Mouse (Mus musculus): ENCODE data around the gene Rbp4. TPM values are rescaled to one million over a fixed set of nuclear protein-coding genes. Genes with fewer than 3 reads are reported as not detected.

Rbp4 gene
- polyA plus RNA-seq (2014; fragmentation: Nextera tagmentation; extraction: Ambion mirVana) = 1.1 and 2.0 TPM in 2 replicates

DNA sequence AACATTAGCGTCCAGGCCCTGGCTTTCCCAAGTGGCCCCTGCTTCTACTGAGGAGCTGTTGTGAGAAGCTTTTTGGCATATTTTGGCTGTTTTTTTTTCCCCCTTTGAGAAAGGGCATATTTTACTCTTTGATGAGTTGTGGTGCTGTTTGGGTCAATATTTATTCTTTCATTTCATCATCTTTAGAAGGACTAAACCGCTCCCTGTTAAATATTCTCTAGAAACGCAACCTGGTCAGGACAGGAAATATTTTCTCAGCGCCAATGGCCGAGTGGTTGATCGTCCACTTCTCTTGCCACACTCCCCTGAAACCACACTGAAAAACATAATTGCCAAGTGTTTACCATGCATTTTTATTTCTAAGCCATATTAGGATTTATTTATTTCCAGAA lies at the start of gene Rbp4:
Gene Rbp4, minus strand, starts transcription at position 63 of the 392 bp plus-strand sequence.
- H3K4me1 ChIP-seq (replicated peaks; ENCODE audit: control insufficient read depth, insufficient read depth, low read length) = no peaks in the 10 kb centered on the region
- peaks cover 11% of the 10 kb centered on the region for H3K27me3 ChIP-seq (ENCODE audit: control insufficient read depth, insufficient read depth, low read length)
- peak within 1 kb of the TSS; percentile 62 for H3K4me3 ChIP-seq (ENCODE audit: low read depth, low read length)
- H3K36me3 ChIP-seq (ENCODE audit: control insufficient read depth, insufficient read depth, low read length) = no peaks in the 10 kb centered on the region
- no peak for DNase-seq (ENCODE audit: low spot score)
- H3K9me3 ChIP-seq (ENCODE audit: control insufficient read depth, low read length) = no peaks in the 10 kb centered on the region
- no peak for ATAC-seq (ENCODE audit: low FRiP score)
- no peak within 1 kb of the TSS for H3K27ac ChIP-seq (ENCODE audit: low read depth, low read length)
- peak within 1 kb of the TSS; percentile 61 for H3K9ac ChIP-seq (ENCODE audit: low read depth, low read length)
- H3K4me2 ChIP-seq (replicated peaks; ENCODE audit: low read depth, low read length) = peak within 1 kb of the TSS; percentile 97
- WGBS = 66% methylated on average over 6 of the region's 6 CpGs

- WGBS = 53% methylated on average over 2 of the region's 2 CpGs
- DNase-seq (ENCODE audit: low spot score) = no peak
- no peaks in the 10 kb centered on the region for H3K27me3 ChIP-seq (ENCODE audit: control insufficient read depth, insufficient read depth, low read length)
- H3K27ac ChIP-seq (ENCODE audit: low read depth, low read length) = no peak overlapping the region
- no peaks in the 10 kb centered on the region for H3K4me1 ChIP-seq (replicated peaks; ENCODE audit: control insufficient read depth, insufficient read depth, low read length)
- H3K9ac ChIP-seq (ENCODE audit: low read depth, low read length) = no peak overlapping the region
- H3K4me3 ChIP-seq (ENCODE audit: low read depth, low read length) = no peak overlapping the region
- ATAC-seq (ENCODE audit: low FRiP score) = no peak
- no peaks in the 10 kb centered on the region for H3K9me3 ChIP-seq (ENCODE audit: control insufficient read depth, low read length)
- no peaks in the 10 kb centered on the region for H3K36me3 ChIP-seq (ENCODE audit: control insufficient read depth, insufficient read depth, low read length)
- H3K4me2 ChIP-seq (replicated peaks; ENCODE audit: low read depth, low read length) = no peak overlapping the region
Observed at GRCm38 (mm10) chr19:38164633-38165032, 39.6 kb upstream of the Rbp4 start.

- Histone ChIP-seq H3K27ac (ENCODE audit: low read depth, low read length) (no peak overlapping the region), H3K9me3 (ENCODE audit: control insufficient read depth, low read length) (no peaks in the 10 kb centered on the region), H3K4me3 (ENCODE audit: low read depth, low read length) (no peak overlapping the region), H3K36me3 (ENCODE audit: control insufficient read depth, insufficient read depth, low read length) (no peaks in the 10 kb centered on the region), H3K27me3 (ENCODE audit: control insufficient read depth, insufficient read depth, low read length) (no peaks in the 10 kb centered on the region), H3K4me1 (replicated peaks; ENCODE audit: control insufficient read depth, insufficient read depth, low read length) (no peaks in the 10 kb centered on the region), H3K9ac (ENCODE audit: low read depth, low read length) (no peak overlapping the region), H3K4me2 (replicated peaks; ENCODE audit: low read depth, low read length) (no peak overlapping the region)
- 92% methylated on average over 21 of the region's 21 CpGs for WGBS
- DNase-seq (ENCODE audit: low spot score) (no peak), ATAC-seq (ENCODE audit: low FRiP score) (no peak)
Observed at GRCm38 (mm10) chr19:38161648-38162354, 36.7 kb upstream of the Rbp4 start.

GRCm38 (mm10) chr19:38156243-38156642 lies 31.2 kb upstream of the Rbp4 start:
- Histone ChIP-seq H3K4me1 (replicated peaks; ENCODE audit: control insufficient read depth, insufficient read depth, low read length) (no peaks in the 10 kb centered on the region), H3K9ac (ENCODE audit: low read depth, low read length) (no peak overlapping the region), H3K36me3 (ENCODE audit: control insufficient read depth, insufficient read depth, low read length) (no peaks in the 10 kb centered on the region), H3K9me3 (ENCODE audit: control insufficient read depth, low read length) (no peaks in the 10 kb centered on the region), H3K4me2 (replicated peaks; ENCODE audit: low read depth, low read length) (no peak overlapping the region), H3K27me3 (ENCODE audit: control insufficient read depth, insufficient read depth, low read length) (no peaks in the 10 kb centered on the region), H3K27ac (ENCODE audit: low read depth, low read length) (no peak overlapping the region), H3K4me3 (ENCODE audit: low read depth, low read length) (no peak overlapping the region)
- WGBS = 87% methylated on average over 1 of the region's 1 CpGs
- DNase-seq (ENCODE audit: low spot score) (no peak), ATAC-seq (ENCODE audit: low FRiP score) (no peak)

GRCm38 (mm10) chr19:38143540-38144271 lies 18.6 kb upstream of the Rbp4 start:
- Histone ChIP-seq H3K4me2 (replicated peaks; ENCODE audit: low read depth, low read length) (no peak overlapping the region), H3K36me3 (ENCODE audit: control insufficient read depth, insufficient read depth, low read length) (no peaks in the 10 kb centered on the region), H3K27ac (ENCODE audit: low read depth, low read length) (no peak overlapping the region), H3K27me3 (ENCODE audit: control insufficient read depth, insufficient read depth, low read length) (no peaks in the 10 kb centered on the region), H3K9me3 (ENCODE audit: control insufficient read depth, low read length) (no peaks in the 10 kb centered on the region), H3K4me3 (ENCODE audit: low read depth, low read length) (no peak overlapping the region), H3K4me1 (replicated peaks; ENCODE audit: control insufficient read depth, insufficient read depth, low read length) (no peaks in the 10 kb centered on the region), H3K9ac (ENCODE audit: low read depth, low read length) (no peak overlapping the region)
- 74% methylated on average over 4 of the region's 4 CpGs for WGBS
- ATAC-seq (ENCODE audit: low FRiP score) = no peak
- no peak for DNase-seq (ENCODE audit: low spot score)

- Histone ChIP-seq H3K27me3 (ENCODE audit: control insufficient read depth, insufficient read depth, low read length) (no peaks in the 10 kb centered on the region), H3K36me3 (ENCODE audit: control insufficient read depth, insufficient read depth, low read length) (no peaks in the 10 kb centered on the region), H3K4me3 (ENCODE audit: low read depth, low read length) (no peak overlapping the region), H3K27ac (ENCODE audit: low read depth, low read length) (no peak overlapping the region), H3K4me1 (replicated peaks; ENCODE audit: control insufficient read depth, insufficient read depth, low read length) (no peaks in the 10 kb centered on the region), H3K4me2 (replicated peaks; ENCODE audit: low read depth, low read length) (no peak overlapping the region), H3K9ac (ENCODE audit: low read depth, low read length) (no peak overlapping the region), H3K9me3 (ENCODE audit: control insufficient read depth, low read length) (no peaks in the 10 kb centered on the region)
- 94% methylated on average over 6 of the region's 6 CpGs for WGBS
- ATAC-seq (ENCODE audit: low FRiP score) = no peak
- DNase-seq (ENCODE audit: low spot score) = no peak
Observed at GRCm38 (mm10) chr19:38134806-38135205, 9.7 kb upstream of the Rbp4 start.

DNA sequence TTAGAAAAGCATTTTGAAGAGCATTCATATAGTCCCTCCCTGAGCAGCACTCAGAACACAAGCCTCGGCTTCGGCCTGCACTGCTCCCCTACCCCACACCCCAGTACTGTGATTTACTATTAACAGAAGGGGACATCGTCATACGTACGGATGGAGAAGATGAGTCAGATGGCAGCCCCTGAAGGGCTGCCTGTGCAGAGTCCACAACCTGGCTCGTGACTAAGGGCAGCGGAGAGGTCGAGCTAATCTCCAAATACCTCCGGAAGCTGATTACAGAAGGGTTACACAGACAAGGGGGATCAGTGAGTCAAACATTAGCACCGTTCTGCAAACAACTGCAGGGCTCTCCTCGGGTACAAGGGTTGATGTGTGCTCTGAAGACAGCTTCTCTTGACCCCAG lies 8.9 kb upstream of the Rbp4 start:
- Histone ChIP-seq H3K27me3 (ENCODE audit: control insufficient read depth, insufficient read depth, low read length) (no peaks in the 10 kb centered on the region), H3K9me3 (ENCODE audit: control insufficient read depth, low read length) (no peaks in the 10 kb centered on the region), H3K4me2 (replicated peaks; ENCODE audit: low read depth, low read length) (no peak overlapping the region), H3K4me1 (replicated peaks; ENCODE audit: control insufficient read depth, insufficient read depth, low read length) (no peaks in the 10 kb centered on the region), H3K36me3 (ENCODE audit: control insufficient read depth, insufficient read depth, low read length) (no peaks in the 10 kb centered on the region), H3K27ac (ENCODE audit: low read depth, low read length) (no peak overlapping the region), H3K4me3 (ENCODE audit: low read depth, low read length) (no peak overlapping the region), H3K9ac (ENCODE audit: low read depth, low read length) (no peak overlapping the region)
- no peak for DNase-seq (ENCODE audit: low spot score)
- 82% methylated on average over 11 of the region's 11 CpGs for WGBS
- ATAC-seq (ENCODE audit: low FRiP score) = no peak

DNA sequence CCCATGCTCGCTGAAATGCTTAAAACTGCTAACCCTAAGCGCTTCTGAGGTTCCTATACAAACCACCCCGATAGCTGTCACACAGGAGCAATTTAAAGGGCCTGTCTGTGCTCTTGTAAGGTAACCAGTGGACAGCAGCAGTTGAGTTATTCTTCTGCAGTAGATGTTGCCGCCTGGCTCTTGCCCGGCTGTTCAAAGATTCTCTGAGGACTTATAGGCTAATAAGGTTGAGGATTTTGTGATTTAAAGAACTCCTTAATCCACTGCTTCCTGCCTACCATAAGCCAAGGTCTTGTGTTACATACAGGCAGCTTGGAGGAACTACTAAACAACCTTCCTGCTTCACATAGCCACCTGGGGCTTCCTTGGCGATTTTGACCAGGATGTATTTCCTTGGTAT lies 7.4 kb upstream of the Rbp4 start, which contains the start of gene Pde6c:
Gene Pde6c, plus strand, starts transcription at position 301 of the 400 bp plus-strand sequence.
- Histone ChIP-seq H3K9ac (ENCODE audit: low read depth, low read length) (no peak within 1 kb of the TSS), H3K4me1 (replicated peaks; ENCODE audit: control insufficient read depth, insufficient read depth, low read length) (no peaks in the 10 kb centered on the region)

GRCm38 (mm10) chr19:38126656-38127055 lies 1.6 kb upstream of the Rbp4 start:
- H3K9me3 ChIP-seq (ENCODE audit: control insufficient read depth, low read length) = no peaks in the 10 kb centered on the region
- H3K27ac ChIP-seq (ENCODE audit: low read depth, low read length) = no peak overlapping the region
- no peak overlapping the region for H3K4me2 ChIP-seq (replicated peaks; ENCODE audit: low read depth, low read length)
- no peaks in the 10 kb centered on the region for H3K4me1 ChIP-seq (replicated peaks; ENCODE audit: control insufficient read depth, insufficient read depth, low read length)
- WGBS = 73% methylated on average over 8 of the region's 8 CpGs
- H3K27me3 ChIP-seq (ENCODE audit: control insufficient read depth, insufficient read depth, low read length) = peaks cover 11% of the 10 kb centered on the region
- DNase-seq (ENCODE audit: low spot score) (no peak), ATAC-seq (ENCODE audit: low FRiP score) (no peak)
- no peaks in the 10 kb centered on the region for H3K36me3 ChIP-seq (ENCODE audit: control insufficient read depth, insufficient read depth, low read length)
- no peak overlapping the region for H3K4me3 ChIP-seq (ENCODE audit: low read depth, low read length)
- H3K9ac ChIP-seq (ENCODE audit: low read depth, low read length) = no peak overlapping the region

More for the DNA sequence above, 7.4 kb upstream of the Rbp4 start, which contains the start of gene Pde6c:
- DNase-seq (ENCODE audit: low spot score) (no peak), ATAC-seq (ENCODE audit: low FRiP score) (no peak)
- no peak within 1 kb of the TSS for H3K4me3 ChIP-seq (ENCODE audit: low read depth, low read length)
- H3K4me2 ChIP-seq (replicated peaks; ENCODE audit: low read depth, low read length) = no peak within 1 kb of the TSS
- H3K36me3 ChIP-seq (ENCODE audit: control insufficient read depth, insufficient read depth, low read length) = no peaks in the 10 kb centered on the region
- H3K9me3 ChIP-seq (ENCODE audit: control insufficient read depth, low read length) = no peaks in the 10 kb centered on the region
- 85% methylated on average over 6 of the region's 6 CpGs for WGBS
- H3K27ac ChIP-seq (ENCODE audit: low read depth, low read length) = no peak within 1 kb of the TSS
- H3K27me3 ChIP-seq (ENCODE audit: control insufficient read depth, insufficient read depth, low read length) = no peaks in the 10 kb centered on the region

All from hindbrain, embryonic 11.5 days (tissue).